Mouse (Mus musculus) G1E-ER4 (cell line): ENCODE data around the gene Ccdc137. TPM values are rescaled to one million over a fixed set of nuclear protein-coding genes. Genes with fewer than 3 reads are reported as not detected.

ENCODE experiments used
- GATA1 ChIP-seq: IDR thresholded peaks from one replicate; pipeline ENCODE4 v1.8.0; 2012; ENCODE audit warnings: low read length, inconsistent platforms
- polyA plus RNA-seq: library from polyadenylated mRNA; stranded (reverse); fragments of >175 nt; gene quantifications from 2 replicates; pipeline ENCODE4 v1.2.3, GENCODE M21; 2012

Gene Ccdc137
- polyA plus RNA-seq, 1 experiment, result 76.0 TPM

DNA sequence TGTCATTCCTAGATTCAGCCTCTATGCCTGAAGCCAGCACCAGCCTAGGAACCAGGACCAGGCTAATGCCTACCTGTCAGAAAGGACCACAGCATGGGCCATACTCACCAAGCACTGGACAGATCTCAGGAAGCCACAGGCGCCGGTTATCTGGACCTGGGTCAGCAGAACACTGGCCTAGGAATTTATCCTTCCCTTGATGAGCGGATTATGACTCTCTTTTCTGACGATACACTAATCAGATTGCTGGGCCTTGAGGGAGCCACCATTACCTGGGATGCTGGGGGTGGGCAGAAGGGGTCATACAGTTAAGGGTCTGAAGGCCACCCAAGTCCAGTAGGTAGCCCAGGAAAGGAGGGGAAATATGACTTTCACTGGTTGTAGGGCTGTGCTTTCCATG lies 4.6 kb upstream of the Ccdc137 start, which contains the start of gene Pde6g:
Gene Pde6g, minus strand, starts transcription at position 195 of the 400 bp plus-strand sequence.
- no peak for TF ChIP-seq GATA1

DNA sequence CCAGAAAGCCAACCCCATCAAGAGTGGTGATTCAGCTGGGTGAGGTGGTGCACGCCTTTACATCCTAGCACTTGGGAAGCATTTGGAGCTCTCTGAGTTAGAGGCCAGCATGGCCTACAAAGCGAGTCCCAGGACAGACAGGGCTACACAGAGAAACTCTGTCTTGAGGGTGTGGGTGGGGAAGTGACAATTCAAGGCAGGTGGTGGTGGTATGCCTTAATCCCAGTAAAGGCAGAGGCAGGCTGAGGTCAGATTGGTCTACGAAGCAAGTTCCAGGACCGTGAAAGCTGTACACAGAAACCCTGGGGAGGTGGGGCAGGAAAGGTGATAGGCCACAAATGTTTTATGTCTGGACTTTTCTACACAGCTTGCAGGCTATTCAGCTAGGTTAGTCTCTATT lies 3.0 kb upstream of the Ccdc137 start:
- TF ChIP-seq GATA1, result no peak

GRCm38 (mm10) chr11:120455413-120455812 lies 2.5 kb upstream of the Ccdc137 start:
- no peak for TF ChIP-seq GATA1

GRCm38 (mm10) chr11:120457370-120457769 lies 545 bp upstream of the Ccdc137 start:
- TF ChIP-seq GATA1, result no peak

GRCm38 (mm10) chr11:120458847-120459597 lies 1.1 kb downstream of the Ccdc137 start:
- TF ChIP-seq GATA1, result no peak

DNA sequence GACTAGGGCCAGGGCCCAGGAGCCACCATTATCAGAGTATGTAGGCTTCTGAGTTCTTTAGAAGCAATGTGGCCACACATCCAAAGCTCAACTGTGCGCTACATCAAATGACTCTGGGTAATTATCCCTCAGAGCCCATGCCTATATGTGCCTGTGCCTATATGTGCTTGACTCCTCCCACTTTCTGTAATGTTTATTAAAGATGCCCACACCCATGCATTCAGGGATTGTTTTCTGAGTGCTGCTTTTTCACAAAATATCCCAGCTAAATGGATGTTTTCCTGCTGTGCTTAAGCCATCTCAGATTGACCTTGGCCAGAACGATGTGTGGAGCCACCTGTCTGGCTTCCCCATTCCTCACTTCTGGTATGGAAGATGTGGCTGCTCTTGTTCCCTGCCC lies 5.6 kb downstream of the Ccdc137 start:
- TF ChIP-seq GATA1, result no peak

DNA sequence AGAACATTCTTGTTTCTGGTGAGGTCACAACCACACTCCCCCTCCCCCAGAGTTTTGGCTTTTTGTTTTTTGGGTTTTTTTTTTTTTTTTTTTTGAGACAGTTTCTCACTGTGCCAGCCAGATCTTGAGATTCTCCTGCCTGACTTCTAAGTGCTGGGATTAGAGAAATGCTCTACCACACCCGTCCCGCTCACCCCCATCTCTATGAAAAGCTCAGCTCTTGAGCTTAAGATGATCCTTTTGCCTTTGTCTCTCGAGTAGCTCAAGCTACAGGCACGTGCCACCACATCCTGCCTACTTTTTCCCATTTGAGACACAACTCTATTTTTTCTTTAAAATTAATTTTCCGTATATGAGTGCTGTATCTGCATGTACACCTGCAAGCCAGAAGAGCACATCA lies 6.5 kb downstream of the Ccdc137 start:
- TF ChIP-seq GATA1, result no peak

DNA sequence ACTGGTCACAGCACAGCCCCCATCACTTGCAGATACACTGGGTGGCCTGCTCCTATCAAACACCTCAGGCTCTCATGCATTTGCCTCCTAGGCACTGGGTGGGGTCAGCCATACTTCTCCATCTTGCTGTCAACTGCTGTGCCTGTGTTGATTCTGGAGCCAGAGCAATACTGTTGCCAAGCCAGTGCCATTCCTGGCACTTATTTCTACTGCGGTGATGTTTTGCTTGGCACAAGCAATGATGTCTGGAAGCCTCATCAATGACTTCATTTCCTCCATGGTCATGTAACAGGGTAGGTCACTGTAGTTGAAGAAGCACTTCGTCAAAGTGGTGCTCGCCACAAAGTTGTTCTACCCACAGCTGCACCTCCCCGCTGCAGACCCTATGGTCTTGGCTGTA lies 7.6 kb downstream of the Ccdc137 start:
- no peak for TF ChIP-seq GATA1

GRCm38 (mm10) chr11:120467051-120467735 lies 9.3 kb downstream of the Ccdc137 start, which contains the start of gene Arl16:
TSS of gene Arl16 (minus strand) at chr11:120467607.
- TF ChIP-seq GATA1, result no peak

- no peak for TF ChIP-seq GATA1
Measured at GRCm38 (mm10) chr11:120467736-120468092, 9.8 kb downstream of the Ccdc137 start.

GRCm38 (mm10) chr11:120472052-120472451 lies 14.1 kb downstream of the Ccdc137 start:
- no peak for TF ChIP-seq GATA1

DNA sequence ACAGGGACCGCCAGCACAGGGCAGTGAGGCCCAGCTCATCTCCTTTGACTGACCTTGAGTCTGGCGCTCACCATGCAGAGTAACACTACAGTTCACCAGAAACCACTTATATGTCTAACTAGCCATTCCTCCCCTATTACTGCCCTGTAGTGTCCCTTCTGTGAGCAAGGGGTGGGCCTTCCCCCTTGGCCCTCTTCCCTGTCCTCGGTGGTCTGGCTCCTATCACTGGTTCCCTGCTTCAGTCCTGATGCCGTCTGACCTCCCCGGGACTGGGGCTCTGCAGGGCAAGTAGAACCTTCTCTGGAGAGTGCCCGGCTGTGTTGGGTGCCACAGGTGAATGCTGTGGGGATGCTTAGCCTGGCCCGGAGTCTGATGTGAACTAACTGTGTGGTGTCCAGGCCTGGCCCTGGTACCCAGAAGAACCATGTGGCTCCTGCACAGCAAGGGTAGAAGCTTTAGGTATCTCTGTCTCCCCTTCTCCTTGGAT lies 25.6 kb downstream of the Ccdc137 start:
- TF ChIP-seq GATA1, result no peak

GRCm38 (mm10) chr11:120484265-120484981 lies 26.5 kb downstream of the Ccdc137 start, which contains the start of gene Mrpl12:
TSS of gene Mrpl12 (plus strand) at chr11:120484613.
- TF ChIP-seq GATA1, result no peak

DNA sequence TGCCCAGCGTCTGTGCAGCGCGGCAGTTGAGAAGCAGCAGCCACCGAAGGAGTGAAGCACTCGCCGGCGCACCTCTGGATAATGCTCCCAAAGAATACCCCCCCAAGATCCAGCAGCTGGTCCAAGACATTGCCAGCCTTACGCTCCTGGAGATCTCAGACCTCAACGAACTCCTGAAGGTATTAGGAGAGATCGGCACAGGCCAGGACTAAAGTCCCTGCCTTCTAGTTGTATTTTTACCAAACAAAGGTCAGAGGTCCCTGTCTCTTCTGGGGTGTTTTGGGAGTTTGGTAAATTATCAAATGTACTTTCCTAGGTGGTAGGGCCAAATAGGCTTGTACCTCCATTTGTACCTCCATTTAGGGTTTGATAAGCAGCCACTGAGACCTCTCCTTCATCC lies 27.3 kb downstream of the Ccdc137 start:
- no peak for TF ChIP-seq GATA1

GRCm38 (mm10) chr11:120488516-120488915 lies 30.6 kb downstream of the Ccdc137 start:
- no peak for TF ChIP-seq GATA1

- TF ChIP-seq GATA1, result no peak
Measured at GRCm38 (mm10) chr11:120489054-120489761, 31.3 kb downstream of the Ccdc137 start.
